Mouse (Mus musculus): ENCODE data around the gene Thada.
"Not testable (repeated sequence)": the region's sequence is repeated elsewhere in the genome, so short reads cannot be mapped to it uniquely, and the experiment has no call there.

Gene Thada

GRCm38 (mm10) chr17:84188374-84188961, 277.5 kb downstream of the Thada start:
- Histone ChIP-seq H3K27me3 (ENCODE audit: control insufficient read depth, insufficient read depth, low read length, poor library complexity, severe bottlenecking) (no peaks in the 10 kb centered on the region), H3K36me3 (ENCODE audit: control insufficient read depth, insufficient read depth, low read length, poor library complexity, severe bottlenecking) (peaks cover 18% of the 10 kb centered on the region)
- peak; percentile 75 for DNase-seq (ENCODE audit: low read depth, low spot score)

DNA sequence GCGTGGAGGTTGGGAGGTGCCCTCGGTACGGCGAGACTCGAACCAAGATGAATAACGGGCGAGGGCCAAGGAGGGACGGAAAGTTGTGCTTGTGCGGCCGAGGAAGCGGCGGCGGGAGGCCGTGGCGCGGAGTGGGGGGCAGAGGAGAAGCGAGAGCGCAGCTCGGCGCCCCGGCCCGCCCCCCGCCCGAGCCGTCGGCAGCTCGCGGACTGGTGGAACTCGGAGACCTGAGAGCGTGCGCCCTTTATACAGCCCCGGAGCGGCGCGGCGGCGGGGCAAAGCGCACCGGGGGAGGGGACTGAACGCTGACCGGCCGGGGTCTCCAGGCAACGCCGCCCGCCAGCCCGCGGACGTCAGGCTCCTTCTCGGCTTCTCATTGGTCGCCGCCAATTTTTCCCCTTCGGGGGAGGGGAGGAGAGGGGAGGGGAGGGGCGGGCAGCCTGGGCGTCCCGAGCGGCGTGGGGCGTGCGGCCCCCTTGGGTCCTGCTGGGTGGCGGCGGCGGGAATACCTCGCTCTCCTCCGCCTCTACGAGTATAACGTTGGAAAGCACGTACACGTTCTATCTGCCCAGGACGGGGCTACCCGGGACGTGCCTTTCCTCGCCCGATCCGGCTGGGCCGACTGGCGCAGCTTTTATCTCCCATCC, 278.2 kb downstream of the Thada start, which contains the start of gene Zfp36l2:
Gene Zfp36l2 (minus strand): TSS at position 221 of the 647 bp plus-strand sequence.
- peak; percentile 96 for DNase-seq (ENCODE audit: low read depth, low spot score)
- peaks cover 18% of the 10 kb centered on the region for H3K36me3 ChIP-seq (ENCODE audit: control insufficient read depth, insufficient read depth, low read length, poor library complexity, severe bottlenecking)

GRCm38 (mm10) chr17:84187264-84187663, 278.7 kb downstream of the Thada start:
- not testable (repeated sequence) for H3K27me3 ChIP-seq (ENCODE audit: control insufficient read depth, insufficient read depth, low read length, poor library complexity, severe bottlenecking); DNase-seq (ENCODE audit: low read depth, low spot score)
- peaks cover 18% of the 10 kb centered on the region for H3K36me3 ChIP-seq (ENCODE audit: control insufficient read depth, insufficient read depth, low read length, poor library complexity, severe bottlenecking)

More for the DNA sequence above, 278.2 kb downstream of the Thada start, which contains the start of gene Zfp36l2:
- H3K27me3 ChIP-seq (ENCODE audit: control insufficient read depth, insufficient read depth, low read length, poor library complexity, severe bottlenecking) = no peaks in the 10 kb centered on the region

DNA sequence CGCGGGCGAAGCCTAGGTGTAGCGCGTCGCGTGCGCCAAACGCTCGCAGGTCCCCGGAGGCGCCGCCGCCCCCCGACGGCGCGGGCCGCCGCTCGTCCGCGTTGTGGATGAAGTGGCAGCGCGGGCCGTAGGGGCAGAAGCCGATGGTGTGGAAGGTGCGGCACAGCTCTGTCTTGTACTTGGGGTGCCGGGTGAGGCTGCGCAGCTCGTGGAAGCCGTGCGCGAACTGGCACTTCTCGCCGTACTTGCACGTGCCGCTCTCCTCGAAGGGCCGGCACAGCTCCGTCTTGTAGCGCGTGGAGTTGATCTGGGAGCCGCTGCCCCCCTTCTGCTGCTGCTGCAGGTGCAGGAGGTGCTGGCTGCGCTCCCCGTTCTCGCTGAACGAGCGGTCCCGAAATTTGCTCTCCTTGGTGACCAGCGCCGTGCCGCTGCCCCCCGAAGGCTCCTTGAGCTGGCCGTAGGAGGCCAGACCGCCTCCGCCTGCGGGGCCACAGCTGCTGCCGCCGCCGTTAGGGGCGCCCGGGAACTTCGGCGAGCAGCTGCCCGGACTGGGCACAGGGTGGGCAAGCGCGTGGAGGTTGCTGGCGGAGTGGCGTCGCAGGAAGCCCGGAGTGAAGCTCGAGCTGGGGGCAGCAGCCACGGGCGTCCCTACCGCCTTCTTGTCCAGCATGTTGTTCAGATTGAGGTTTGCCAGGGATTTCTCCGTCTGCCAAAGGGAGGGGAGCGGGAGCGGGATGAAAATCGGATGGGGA, 279.4 kb downstream of the Thada start:
- H3K27me3 ChIP-seq (ENCODE audit: control insufficient read depth, insufficient read depth, low read length, poor library complexity, severe bottlenecking) = no peaks in the 10 kb centered on the region
- peaks cover 17% of the 10 kb centered on the region for H3K36me3 ChIP-seq (ENCODE audit: control insufficient read depth, insufficient read depth, low read length, poor library complexity, severe bottlenecking)
- DNase-seq (ENCODE audit: low read depth, low spot score) = peak; percentile 77

- Histone ChIP-seq H3K36me3 (ENCODE audit: control insufficient read depth, insufficient read depth, low read length, poor library complexity, severe bottlenecking) (peaks cover 17% of the 10 kb centered on the region), H3K27me3 (ENCODE audit: control insufficient read depth, insufficient read depth, low read length, poor library complexity, severe bottlenecking) (no peaks in the 10 kb centered on the region)
- DNase-seq (ENCODE audit: low read depth, low spot score) = peak; percentile 78
These were observed 280.2 kb downstream of the Thada start for GRCm38 (mm10) chr17:84185581-84186450.

DNA sequence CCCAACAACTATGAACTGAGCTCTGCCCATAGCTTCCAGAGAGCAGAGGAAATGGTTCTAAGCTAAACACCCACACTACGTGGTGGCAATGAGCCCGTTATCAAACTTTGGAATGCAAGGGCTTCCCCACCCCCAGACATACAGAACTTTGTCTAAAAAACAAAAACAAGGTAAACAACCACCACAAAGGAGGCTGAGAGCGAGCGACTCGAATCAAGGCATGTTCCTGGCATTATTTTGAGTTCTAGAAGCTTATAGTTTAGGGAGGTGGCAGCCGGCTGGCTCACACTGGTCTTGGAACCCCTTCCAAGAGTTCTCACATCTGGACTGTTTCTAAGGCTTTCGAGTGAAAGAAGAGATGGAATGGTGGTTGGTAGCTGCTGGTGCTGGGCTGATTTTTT, 281.0 kb downstream of the Thada start:
- H3K27me3 ChIP-seq (ENCODE audit: control insufficient read depth, insufficient read depth, low read length, poor library complexity, severe bottlenecking) = no peaks in the 10 kb centered on the region
- H3K36me3 ChIP-seq (ENCODE audit: control insufficient read depth, insufficient read depth, low read length, poor library complexity, severe bottlenecking) = peaks cover 17% of the 10 kb centered on the region
- peak; percentile 44 for DNase-seq (ENCODE audit: low read depth, low spot score)

DNA sequence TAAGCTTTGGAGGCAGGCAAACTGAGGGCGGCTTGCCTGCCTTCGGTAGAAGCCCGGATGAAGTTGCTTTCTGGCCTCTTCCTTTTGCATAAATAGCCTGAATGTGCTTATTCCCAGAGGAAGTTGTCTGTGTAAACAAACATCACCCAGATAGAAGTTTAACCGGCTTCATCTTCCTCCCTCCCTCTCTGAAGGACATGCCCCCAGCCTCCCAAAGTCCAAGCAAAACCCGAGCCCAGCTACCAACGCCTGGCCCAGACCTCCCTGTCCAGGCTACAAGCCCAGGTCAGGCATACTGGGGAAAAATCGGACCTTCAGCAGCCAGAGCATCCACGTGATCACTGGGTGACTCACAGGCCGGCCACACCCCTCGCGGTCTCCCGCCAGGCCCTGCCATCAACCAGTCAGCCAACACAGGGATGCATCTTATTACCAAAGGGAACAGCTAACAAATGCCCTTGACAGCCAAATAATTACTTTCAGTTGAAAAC, 282.7 kb downstream of the Thada start:
- H3K36me3 ChIP-seq (ENCODE audit: control insufficient read depth, insufficient read depth, low read length, poor library complexity, severe bottlenecking) = peaks cover 17% of the 10 kb centered on the region
- DNase-seq (ENCODE audit: low read depth, low spot score) = peak; percentile 73
- H3K27me3 ChIP-seq (ENCODE audit: control insufficient read depth, insufficient read depth, low read length, poor library complexity, severe bottlenecking) = no peaks in the 10 kb centered on the region

DNA sequence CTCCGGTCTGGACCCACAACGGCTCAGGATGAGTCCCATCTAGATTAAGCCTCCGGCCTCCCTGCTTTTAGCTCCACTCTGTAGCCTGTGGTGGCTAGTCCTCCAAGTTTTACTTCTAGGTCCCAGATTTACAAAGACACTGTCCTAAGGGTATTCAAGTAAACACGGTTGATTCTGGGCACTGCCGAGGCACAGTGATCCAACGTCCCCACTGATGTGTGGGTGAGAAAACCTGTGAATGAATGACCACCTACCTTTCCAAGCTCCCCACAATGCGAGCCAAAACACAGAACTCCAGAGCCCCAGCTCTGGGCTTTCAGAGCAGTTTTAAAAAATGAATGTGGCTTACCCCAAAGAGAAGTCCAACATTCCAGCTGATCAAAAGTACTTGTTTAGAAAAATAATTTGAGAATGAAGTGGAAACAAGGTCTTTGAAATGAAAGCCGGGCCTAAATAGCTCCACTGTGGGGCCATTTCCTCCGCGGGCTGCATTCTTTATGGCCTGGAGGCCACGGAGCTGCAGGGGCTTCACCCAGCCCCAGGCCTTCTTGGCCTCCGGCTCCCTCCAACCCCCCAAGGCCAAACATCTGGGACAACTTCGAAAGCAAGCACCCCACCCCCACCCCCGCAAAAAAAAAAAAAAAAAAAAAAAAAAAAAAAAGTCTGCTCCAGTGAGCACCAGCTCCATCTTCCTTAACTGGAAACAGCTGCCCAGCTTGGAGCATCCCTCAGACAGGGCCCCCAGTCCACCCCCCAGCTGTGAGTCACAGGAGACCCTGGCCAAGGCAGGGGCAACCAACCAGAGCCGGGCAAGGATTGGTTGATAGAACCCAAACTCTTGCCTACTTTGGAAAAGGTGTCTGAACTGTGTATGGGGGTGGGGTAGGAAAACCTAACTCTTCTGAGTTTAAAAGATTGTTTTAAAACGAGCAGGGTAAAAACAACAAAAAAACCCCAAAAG, 283.4 kb downstream of the Thada start:
- no peaks in the 10 kb centered on the region for H3K27me3 ChIP-seq (ENCODE audit: control insufficient read depth, insufficient read depth, low read length, poor library complexity, severe bottlenecking)
- peak; percentile 33 for DNase-seq (ENCODE audit: low read depth, low spot score)
- H3K36me3 ChIP-seq (ENCODE audit: control insufficient read depth, insufficient read depth, low read length, poor library complexity, severe bottlenecking) = peaks cover 17% of the 10 kb centered on the region

GRCm38 (mm10) chr17:84181502-84182310, 284.3 kb downstream of the Thada start:
- DNase-seq (ENCODE audit: low read depth, low spot score) = peak; percentile 89
- peaks cover 17% of the 10 kb centered on the region for H3K36me3 ChIP-seq (ENCODE audit: control insufficient read depth, insufficient read depth, low read length, poor library complexity, severe bottlenecking)
- H3K27me3 ChIP-seq (ENCODE audit: control insufficient read depth, insufficient read depth, low read length, poor library complexity, severe bottlenecking) = no peaks in the 10 kb centered on the region

DNA sequence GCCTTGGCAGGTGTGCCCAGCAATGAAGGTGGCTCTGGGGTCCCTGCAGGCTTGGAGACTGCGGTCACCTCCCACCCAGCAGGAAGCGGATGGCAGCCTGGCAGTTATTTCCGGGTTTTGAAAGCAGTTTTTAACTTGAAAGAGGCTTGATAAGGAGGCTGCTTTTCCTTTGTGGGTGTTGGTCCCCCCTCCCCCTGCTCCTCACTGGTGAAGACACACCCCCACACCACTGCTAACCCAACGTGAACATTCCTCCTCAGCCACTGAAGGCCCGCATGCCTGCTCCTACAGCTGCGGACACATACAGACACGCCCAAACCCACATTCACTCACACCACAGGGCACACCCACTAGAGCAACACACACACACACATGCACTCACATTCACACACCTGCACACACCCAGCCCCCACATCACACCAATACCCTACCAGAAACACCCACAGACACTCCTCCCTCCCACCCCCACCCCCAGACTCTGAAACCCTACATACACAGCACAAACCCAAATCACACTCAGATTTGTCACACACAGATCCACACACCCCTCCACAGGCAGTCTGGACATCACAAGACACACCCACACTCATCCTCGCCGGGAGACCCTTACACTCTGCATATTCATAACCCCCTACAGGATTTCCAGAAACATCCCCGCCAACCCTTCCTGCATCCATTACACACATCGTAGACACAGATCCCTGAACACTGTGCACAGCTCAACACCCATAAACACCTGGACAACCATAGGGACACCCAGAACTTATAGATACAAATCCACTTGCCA, 285.1 kb downstream of the Thada start:
- peak; percentile 76 for DNase-seq (ENCODE audit: low read depth, low spot score)
- H3K36me3 ChIP-seq (ENCODE audit: control insufficient read depth, insufficient read depth, low read length, poor library complexity, severe bottlenecking) = peaks cover 11% of the 10 kb centered on the region
- no peaks in the 10 kb centered on the region for H3K27me3 ChIP-seq (ENCODE audit: control insufficient read depth, insufficient read depth, low read length, poor library complexity, severe bottlenecking)

- H3K36me3 ChIP-seq (ENCODE audit: control insufficient read depth, insufficient read depth, low read length, poor library complexity, severe bottlenecking) = peaks cover 4% of the 10 kb centered on the region
- no peak for DNase-seq (ENCODE audit: low read depth, low spot score)
- no peaks in the 10 kb centered on the region for H3K27me3 ChIP-seq (ENCODE audit: control insufficient read depth, insufficient read depth, low read length, poor library complexity, severe bottlenecking)
These were observed 286.0 kb downstream of the Thada start for GRCm38 (mm10) chr17:84179973-84180365.

Measured in splenic B cell, adult 2 months (primary cell).